Mouse (Mus musculus): Measurements from ENCODE around the gene Mrpl43. TPM values are rescaled to one million over a fixed set of nuclear protein-coding genes. Genes with fewer than 3 reads are reported as not detected.

The Mrpl43 gene
- polyA plus RNA-seq (2012; rRNA removed) = 43.4 and 46.8 TPM in 2 replicates

GRCm38 (mm10) chr19:45005957-45006712 is at the start of gene Mrpl43:
Gene Mrpl43 (minus strand): TSS chr19:45006442.
- peaks cover 11% of the 10 kb centered on the region for H3K4me1 ChIP-seq (ENCODE audit: control insufficient read depth, insufficient read depth, low read length)
- peaks cover 2% of the 10 kb centered on the region for H3K36me3 ChIP-seq (ENCODE audit: control insufficient read depth, insufficient read depth, low read length)
- H3K27ac ChIP-seq (ENCODE audit: control insufficient read depth, insufficient read depth, low read depth, low read length) = peak within 1 kb of the TSS; percentile 98
- H3K4me3 ChIP-seq (ENCODE audit: control insufficient read depth, low read depth, low read length) = peak within 1 kb of the TSS; percentile 95
- TF ChIP-seq POLR2A (IDR thresholded peaks at IDR 0.05; ENCODE audit: control insufficient read depth, low read depth, low read length) (peak; percentile 71), CTCF (IDR thresholded peaks at IDR 0.05; ENCODE audit: control insufficient read depth, insufficient read depth, insufficient replicate concordance, low read depth, low read length) (no peak)
- H3K27me3 ChIP-seq (ENCODE audit: control insufficient read depth, insufficient read depth, low read length) = no peaks in the 10 kb centered on the region

DNA sequence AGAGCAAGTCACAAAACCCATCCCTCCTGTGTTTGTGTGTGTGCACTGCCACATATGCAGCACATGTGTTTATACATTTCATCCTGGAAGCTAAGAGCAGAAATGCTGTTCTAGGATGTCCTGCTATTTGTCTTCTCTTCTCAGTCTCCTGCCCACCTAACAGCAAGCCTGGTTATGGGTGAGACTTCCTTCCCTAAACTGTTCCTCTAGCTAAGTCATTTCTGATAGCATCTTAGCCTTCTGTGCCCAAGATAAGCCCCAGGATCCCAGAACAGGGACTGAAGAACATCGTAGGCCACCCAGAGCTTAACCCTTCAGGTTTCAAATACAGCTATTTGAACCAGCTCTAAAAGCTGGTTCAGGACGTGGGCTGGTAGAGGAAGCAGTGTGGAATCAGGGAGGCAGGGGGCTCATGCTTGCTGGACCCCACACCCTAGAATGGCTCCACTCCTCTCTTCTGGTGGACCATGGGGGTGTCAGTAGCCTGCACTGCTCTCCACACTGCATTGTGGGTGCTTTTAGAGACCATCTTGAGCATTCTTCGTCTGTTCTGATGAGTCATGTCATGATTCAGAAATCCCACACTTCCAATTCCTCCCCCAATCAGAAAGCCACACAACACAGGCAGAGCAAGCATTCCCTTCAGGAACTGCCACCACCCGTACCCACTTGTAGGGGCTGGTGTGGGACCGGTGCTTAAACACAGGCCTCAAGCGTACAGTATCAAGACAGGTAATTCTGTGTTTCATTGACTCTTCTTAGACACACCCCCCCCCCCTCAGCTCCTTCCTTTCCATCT is 48.8 kb upstream of the Mrpl43 start:
- no peak for TF ChIP-seq CTCF (IDR thresholded peaks at IDR 0.05; ENCODE audit: control insufficient read depth, insufficient read depth, insufficient replicate concordance, low read depth, low read length)
- no peak for TF ChIP-seq POLR2A (IDR thresholded peaks at IDR 0.05; ENCODE audit: control insufficient read depth, low read depth, low read length)
- H3K36me3 ChIP-seq (ENCODE audit: control insufficient read depth, insufficient read depth, low read length) = no peaks in the 10 kb centered on the region
- no peaks in the 10 kb centered on the region for H3K27me3 ChIP-seq (ENCODE audit: control insufficient read depth, insufficient read depth, low read length)
- H3K27ac ChIP-seq (ENCODE audit: control insufficient read depth, insufficient read depth, low read depth, low read length) = no peak overlapping the region
- no peak overlapping the region for H3K4me3 ChIP-seq (ENCODE audit: control insufficient read depth, low read depth, low read length)
- peaks cover 3% of the 10 kb centered on the region for H3K4me1 ChIP-seq (ENCODE audit: control insufficient read depth, insufficient read depth, low read length)

GRCm38 (mm10) chr19:45053451-45053850 is 47.2 kb upstream of the Mrpl43 start:
- H3K4me3 ChIP-seq (ENCODE audit: control insufficient read depth, low read depth, low read length) = no peak overlapping the region
- H3K27ac ChIP-seq (ENCODE audit: control insufficient read depth, insufficient read depth, low read depth, low read length) = no peak overlapping the region
- TF ChIP-seq POLR2A (IDR thresholded peaks at IDR 0.05; ENCODE audit: control insufficient read depth, low read depth, low read length) (no peak), CTCF (IDR thresholded peaks at IDR 0.05; ENCODE audit: control insufficient read depth, insufficient read depth, insufficient replicate concordance, low read depth, low read length) (no peak)
- no peaks in the 10 kb centered on the region for H3K27me3 ChIP-seq (ENCODE audit: control insufficient read depth, insufficient read depth, low read length)
- no peaks in the 10 kb centered on the region for H3K36me3 ChIP-seq (ENCODE audit: control insufficient read depth, insufficient read depth, low read length)
- peaks cover under 1% of the 10 kb centered on the region; the same call in 1 of the 2 replicates for H3K4me1 ChIP-seq (ENCODE audit: control insufficient read depth, insufficient read depth, low read length)

GRCm38 (mm10) chr19:45049523-45049922 is 43.3 kb upstream of the Mrpl43 start:
- Histone ChIP-seq H3K4me1 (ENCODE audit: control insufficient read depth, insufficient read depth, low read length) (peaks cover 24% of the 10 kb centered on the region), H3K4me3 (ENCODE audit: control insufficient read depth, low read depth, low read length) (no peak overlapping the region), H3K27ac (ENCODE audit: control insufficient read depth, insufficient read depth, low read depth, low read length) (no peak overlapping the region), H3K36me3 (ENCODE audit: control insufficient read depth, insufficient read depth, low read length) (no peaks in the 10 kb centered on the region), H3K27me3 (ENCODE audit: control insufficient read depth, insufficient read depth, low read length) (no peaks in the 10 kb centered on the region)
- TF ChIP-seq CTCF (IDR thresholded peaks at IDR 0.05; ENCODE audit: control insufficient read depth, insufficient read depth, insufficient replicate concordance, low read depth, low read length) (no peak), POLR2A (IDR thresholded peaks at IDR 0.05; ENCODE audit: control insufficient read depth, low read depth, low read length) (no peak)

GRCm38 (mm10) chr19:45048644-45049365 is 42.6 kb upstream of the Mrpl43 start:
- Histone ChIP-seq H3K4me3 (ENCODE audit: control insufficient read depth, low read depth, low read length) (no peak overlapping the region; the same call in 1 of the 2 replicates), H3K27ac (ENCODE audit: control insufficient read depth, insufficient read depth, low read depth, low read length) (peak overlapping the region; percentile 73), H3K27me3 (ENCODE audit: control insufficient read depth, insufficient read depth, low read length) (no peaks in the 10 kb centered on the region), H3K4me1 (ENCODE audit: control insufficient read depth, insufficient read depth, low read length) (peaks cover 24% of the 10 kb centered on the region), H3K36me3 (ENCODE audit: control insufficient read depth, insufficient read depth, low read length) (no peaks in the 10 kb centered on the region)
- no peak for TF ChIP-seq CTCF (IDR thresholded peaks at IDR 0.05; ENCODE audit: control insufficient read depth, insufficient read depth, insufficient replicate concordance, low read depth, low read length)
- TF ChIP-seq POLR2A (IDR thresholded peaks at IDR 0.05; ENCODE audit: control insufficient read depth, low read depth, low read length) = no peak

DNA sequence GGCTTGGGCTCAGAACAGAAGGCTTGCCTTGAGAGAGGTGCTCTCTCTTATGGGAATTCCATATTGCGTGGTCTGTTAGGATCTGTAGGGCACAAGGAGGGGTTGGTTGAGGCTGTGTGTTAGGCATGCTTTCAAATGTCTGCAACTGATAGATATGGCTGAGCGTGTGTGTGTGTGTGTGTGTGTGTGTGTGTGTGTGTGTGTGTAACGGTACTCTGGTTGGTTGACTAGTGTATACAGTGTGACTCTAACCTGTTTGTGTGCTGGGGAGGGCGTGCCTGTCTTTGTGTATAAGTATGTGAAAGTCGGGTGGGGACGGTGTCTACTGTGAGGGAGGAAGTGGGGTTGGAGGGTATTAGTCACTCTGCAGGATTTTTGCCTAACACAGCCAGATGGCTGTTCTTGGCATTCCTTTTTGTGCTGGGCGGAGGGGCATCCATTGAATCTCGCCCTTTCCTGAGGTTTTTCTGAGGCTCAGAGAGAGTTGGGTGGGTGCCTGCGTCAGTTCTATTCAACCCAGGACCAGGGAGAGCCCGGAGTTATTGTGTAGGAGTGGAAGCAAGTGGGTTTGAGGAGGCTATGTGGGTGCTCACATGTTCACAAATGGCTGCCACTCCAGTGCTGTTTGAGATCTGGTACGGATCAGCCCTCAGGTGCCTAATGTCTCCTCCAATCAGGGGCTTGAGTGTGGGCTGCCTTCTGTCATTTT is 41.8 kb upstream of the Mrpl43 start:
- TF ChIP-seq CTCF (IDR thresholded peaks at IDR 0.05; ENCODE audit: control insufficient read depth, insufficient read depth, insufficient replicate concordance, low read depth, low read length) (no peak), POLR2A (IDR thresholded peaks at IDR 0.05; ENCODE audit: control insufficient read depth, low read depth, low read length) (no peak)
- Histone ChIP-seq H3K4me1 (ENCODE audit: control insufficient read depth, insufficient read depth, low read length) (peaks cover 24% of the 10 kb centered on the region), H3K27ac (ENCODE audit: control insufficient read depth, insufficient read depth, low read depth, low read length) (peak overlapping the region; percentile 73), H3K36me3 (ENCODE audit: control insufficient read depth, insufficient read depth, low read length) (no peaks in the 10 kb centered on the region), H3K27me3 (ENCODE audit: control insufficient read depth, insufficient read depth, low read length) (no peaks in the 10 kb centered on the region), H3K4me3 (ENCODE audit: control insufficient read depth, low read depth, low read length) (peak overlapping the region; percentile 79)
